Mouse (Mus musculus): ENCODE data around the gene Crocc2.
A peak's percentile ranks its signal among the peaks of the same experiment; 100 is the strongest.
"Not testable (repeated sequence)": the region's sequence is repeated elsewhere in the genome, so short reads cannot be mapped to it uniquely, and the experiment has no call there.

The Crocc2 gene

GRCm38 (mm10) chr1:93161921-93162320 lies 6.6 kb upstream of the Crocc2 start:
- DNase-seq (ENCODE audit: low read depth, low spot score) = no peak

- DNase-seq (ENCODE audit: low read depth, low spot score) = no peak
These were observed 5.9 kb upstream of the Crocc2 start for GRCm38 (mm10) chr1:93162588-93162987.

GRCm38 (mm10) chr1:93165447-93165846 lies 3.1 kb upstream of the Crocc2 start:
- no peak for DNase-seq (ENCODE audit: low read depth, low spot score)

- DNase-seq (ENCODE audit: low read depth, low spot score) = no peak
These were observed 2.0 kb upstream of the Crocc2 start for GRCm38 (mm10) chr1:93166346-93167079.

- no peak for DNase-seq (ENCODE audit: low read depth, low spot score)
These were observed 5.1 kb downstream of the Crocc2 start for GRCm38 (mm10) chr1:93173665-93174064.

- DNase-seq (ENCODE audit: low read depth, low spot score) = peak; percentile 92
These were observed 5.9 kb downstream of the Crocc2 start for GRCm38 (mm10) chr1:93174399-93174798.

GRCm38 (mm10) chr1:93175849-93176248 lies 7.3 kb downstream of the Crocc2 start:
- peak; percentile 12 for DNase-seq (ENCODE audit: low read depth, low spot score)

GRCm38 (mm10) chr1:93176525-93177332 lies 8.2 kb downstream of the Crocc2 start:
- DNase-seq (ENCODE audit: low read depth, low spot score) = peak; percentile 91

- no peak for DNase-seq (ENCODE audit: low read depth, low spot score)
These were observed 13.8 kb downstream of the Crocc2 start for GRCm38 (mm10) chr1:93182281-93182680.

- no peak for DNase-seq (ENCODE audit: low read depth, low spot score)
These were observed 15.7 kb downstream of the Crocc2 start for GRCm38 (mm10) chr1:93184071-93184828.

GRCm38 (mm10) chr1:93190726-93191305 lies 22.3 kb downstream of the Crocc2 start:
- DNase-seq (ENCODE audit: low read depth, low spot score) = no peak

GRCm38 (mm10) chr1:93194961-93195360 lies 26.4 kb downstream of the Crocc2 start:
- DNase-seq (ENCODE audit: low read depth, low spot score) = no peak

GRCm38 (mm10) chr1:93197454-93197853 lies 28.9 kb downstream of the Crocc2 start:
- not testable (repeated sequence) for DNase-seq (ENCODE audit: low read depth, low spot score)

GRCm38 (mm10) chr1:93197916-93198315 lies 29.4 kb downstream of the Crocc2 start:
- DNase-seq (ENCODE audit: low read depth, low spot score) = no peak

GRCm38 (mm10) chr1:93206277-93206970 lies 37.9 kb downstream of the Crocc2 start:
- no peak for DNase-seq (ENCODE audit: low read depth, low spot score)

- DNase-seq (ENCODE audit: low read depth, low spot score) = no peak
These were observed 39.1 kb downstream of the Crocc2 start for GRCm38 (mm10) chr1:93207536-93208064.

GRCm38 (mm10) chr1:93210213-93210641 lies 41.7 kb downstream of the Crocc2 start:
- DNase-seq (ENCODE audit: low read depth, low spot score) = no peak

GRCm38 (mm10) chr1:93211019-93211418 lies 42.5 kb downstream of the Crocc2 start:
- DNase-seq (ENCODE audit: low read depth, low spot score) = no peak

GRCm38 (mm10) chr1:93211549-93212220 lies 43.2 kb downstream of the Crocc2 start:
- DNase-seq (ENCODE audit: low read depth, low spot score) = no peak

GRCm38 (mm10) chr1:93212441-93212840 lies 43.9 kb downstream of the Crocc2 start:
- no peak for DNase-seq (ENCODE audit: low read depth, low spot score)
